Mouse (Mus musculus) CH12.LX (cell line): ENCODE data around the gene Vsig10l. TPM values are rescaled to one million over a fixed set of nuclear protein-coding genes. Genes with fewer than 3 reads are reported as not detected.

Experiments
- DNase-seq: peaks from one replicate; pipeline ENCODE4 v3.0.0-alpha.2; 2013; ENCODE audit errors: extremely low read depth
- H3K27ac ChIP-seq: 2 replicates; pipeline ENCODE4 v1.5.1; 2012; ENCODE audit warnings: low read depth, mild to moderate bottlenecking, control low read depth, moderate library complexity; ENCODE audit not compliant: insufficient read depth
- H3K27me3 ChIP-seq: replicated peaks from 2 replicates; pipeline ENCODE3; 2012; ENCODE audit warnings: inconsistent platforms
- H3K36me3 ChIP-seq, 2 experiments: replicated peaks in 1 of 2; 2 replicates each; pipeline versions ENCODE3 to v1.6.1; 2012; ENCODE audit warnings: inconsistent platforms in 1 of 2, low read length in 1 of 2, mild to moderate bottlenecking in 1 of 2, mixed read lengths in 1 of 2, moderate library complexity in 1 of 2; ENCODE audit not compliant: control insufficient read depth in 1 of 2, insufficient read depth in 1 of 2
- H3K4me1 ChIP-seq, 2 experiments: 2 replicates each; pipeline ENCODE4 v1.6.1; 2012; ENCODE audit warnings: inconsistent platforms in 1 of 2, moderate library complexity in 1 of 2; ENCODE audit not compliant: insufficient read depth in 2 of 2, control insufficient read depth in 1 of 2
- H3K4me2 ChIP-seq: 2 replicates; pipeline ENCODE4 v1.6.1; 2012; ENCODE audit warnings: low read depth, mild to moderate bottlenecking, control low read depth; ENCODE audit not compliant: poor library complexity, insufficient read depth, severe bottlenecking
- H3K4me3 ChIP-seq, 3 experiments: fragments of 150-350 bp in 1 of 3; sonication (generic) in 1 of 3; replicated peaks in 1 of 3; 2 replicates each; pipeline versions ENCODE3 to v1.5.1; 2011 to 2012; ENCODE audit warnings: low read depth in 2 of 3, low read length in 2 of 3, mild to moderate bottlenecking in 2 of 3, moderate library complexity in 2 of 3, control low read depth in 1 of 3, improper control_type of control experiment in 1 of 3, inconsistent platforms in 1 of 3, mixed read lengths in 1 of 3; ENCODE audit not compliant: poor library complexity in 1 of 3
- H3K79me2 ChIP-seq: replicated peaks from 2 replicates; pipeline ENCODE4 v1.6.1; 2012; ENCODE audit warnings: mild to moderate bottlenecking, moderate library complexity; ENCODE audit not compliant: control insufficient read depth, poor library complexity, insufficient read depth, severe bottlenecking; ENCODE audit errors: extremely low read depth
- H3K9ac ChIP-seq: 2 replicates; pipeline ENCODE4 v1.6.1; 2012; ENCODE audit warnings: low read depth, mild to moderate bottlenecking, control low read depth, moderate library complexity; ENCODE audit not compliant: insufficient read depth
- H3K9me3 ChIP-seq: replicated peaks from 2 replicates; pipeline ENCODE3; 2012; ENCODE audit warnings: low read length, inconsistent platforms, mixed read lengths
- BHLHE40 ChIP-seq: IDR thresholded peaks from 2 replicates; pipeline ENCODE4 v1.6.1; 2011; ENCODE audit warnings: mild to moderate bottlenecking, low read depth, low read length, improper control_type of control experiment
- CHD1 ChIP-seq: IDR thresholded peaks from 2 replicates; pipeline ENCODE4 v1.6.1; 2012; ENCODE audit warnings: low read depth, low read length, improper control_type of control experiment, inconsistent platforms
- CHD2 ChIP-seq: IDR thresholded peaks from 2 replicates; pipeline ENCODE4 v1.6.1; 2011; ENCODE audit warnings: low read length, improper control_type of control experiment
- CTCF ChIP-seq, 2 experiments: IDR thresholded peaks in 1 of 2; conservative IDR thresholded peaks in 1 of 2; 2 replicates each; pipeline ENCODE4 v1.5.1; 2011 to 2012; ENCODE audit warnings: low read depth in 2 of 2, low read length in 2 of 2, improper control_type of control experiment in 1 of 2, inconsistent platforms in 1 of 2, mild to moderate bottlenecking in 1 of 2, moderate library complexity in 1 of 2
- ELF1 ChIP-seq: IDR thresholded peaks from 2 replicates; pipeline ENCODE4 v1.6.1; 2014; ENCODE audit warnings: low read depth, mild to moderate bottlenecking, inconsistent platforms, low read length, improper control_type of control experiment
- EP300 ChIP-seq: IDR thresholded peaks from 2 replicates; pipeline ENCODE4 v1.6.1; 2011; ENCODE audit warnings: low read length, improper control_type of control experiment
- HCFC1 ChIP-seq: IDR thresholded peaks from 2 replicates; pipeline ENCODE4 v1.6.1; 2012; ENCODE audit warnings: low read depth, mild to moderate bottlenecking, inconsistent platforms, low read length, improper control_type of control experiment
- KAT2A ChIP-seq: IDR thresholded peaks from 2 replicates; pipeline ENCODE4 v1.6.1; 2012; ENCODE audit warnings: low read length, improper control_type of control experiment, inconsistent platforms; ENCODE audit not compliant: insufficient replicate concordance
- MAFK ChIP-seq: IDR thresholded peaks from 2 replicates; pipeline ENCODE4 v1.6.1; 2011; ENCODE audit warnings: low read length, improper control_type of control experiment; ENCODE audit not compliant: insufficient replicate concordance
- MAX ChIP-seq: IDR thresholded peaks from 2 replicates; pipeline ENCODE4 v1.6.1; 2011; ENCODE audit warnings: low read length, improper control_type of control experiment
- MAZ ChIP-seq: IDR thresholded peaks from 2 replicates; pipeline ENCODE4 v1.6.1; 2012; ENCODE audit warnings: low read depth, mild to moderate bottlenecking, inconsistent platforms, low read length, improper control_type of control experiment, moderate library complexity
- POLR2A ChIP-seq: IDR thresholded peaks from 2 replicates; pipeline ENCODE4 v1.6.1; 2011; ENCODE audit warnings: low read depth, mild to moderate bottlenecking, improper control_type of control experiment, low read length
- POLR2AphosphoS2 ChIP-seq: IDR thresholded peaks from 2 replicates; pipeline ENCODE4 v1.6.1; 2011; ENCODE audit warnings: low read depth, low read length, improper control_type of control experiment
- SIN3A ChIP-seq: IDR thresholded peaks from 2 replicates; pipeline ENCODE4 v1.6.1; 2012; ENCODE audit warnings: low read length, improper control_type of control experiment, inconsistent platforms
- SMC3 ChIP-seq: IDR thresholded peaks from 2 replicates; pipeline ENCODE4 v1.6.1; 2011; ENCODE audit warnings: low read depth, low read length, improper control_type of control experiment
- UBTF ChIP-seq: IDR thresholded peaks from 2 replicates; pipeline ENCODE4 v1.6.1; 2012; ENCODE audit warnings: low read depth, mild to moderate bottlenecking, inconsistent platforms, low read length, improper control_type of control experiment, moderate library complexity
- USF2 ChIP-seq: conservative IDR thresholded peaks from 2 replicates; pipeline ENCODE4 v1.6.1; 2011; ENCODE audit warnings: low read depth, low read length, improper control_type of control experiment
- ZC3H11A ChIP-seq: IDR thresholded peaks from 2 replicates; pipeline ENCODE4 v1.6.1; 2012; ENCODE audit warnings: low read depth, mild to moderate bottlenecking, inconsistent platforms, low read length, improper control_type of control experiment
- ZKSCAN1 ChIP-seq: IDR thresholded peaks from 2 replicates; pipeline ENCODE4 v1.6.1; 2012; ENCODE audit warnings: low read depth, inconsistent platforms, low read length, improper control_type of control experiment, borderline replicate concordance
- ZMIZ1 ChIP-seq: IDR thresholded peaks from 2 replicates; pipeline ENCODE4 v1.6.1; 2012; ENCODE audit warnings: low read depth, mild to moderate bottlenecking, inconsistent platforms, low read length, improper control_type of control experiment
- ZNF384 ChIP-seq: IDR thresholded peaks from 2 replicates; pipeline ENCODE4 v1.6.1; 2012; ENCODE audit warnings: low read depth, low read length, improper control_type of control experiment, inconsistent platforms
- dilution Hi-C: fragments of 300-500 bp; cut with MboI; formaldehyde crosslinking; loops from 2 replicates; pipeline ENCODE4 v1.14.3; 2020; ENCODE audit warnings: low sequenced_read_pairs; ENCODE audit not compliant: extremely low pct_unique_long_range_greater_than_20kb, extremely low pct_ligation_motif_present
- in situ Hi-C: fragments of 300-500 bp; cut with MboI; formaldehyde crosslinking; loops from 3 replicates; pipeline ENCODE4 v1.14.3; 2019; ENCODE audit warnings: low sequenced_read_pairs, low pct_ligation_motif_present, low pct_unique_long_range_greater_than_20kb, mixed read lengths
- polyA plus RNA-seq: library from polyadenylated mRNA; unstranded; fragments of >175 nt; gene quantifications from 2 replicates; pipeline ENCODE4 v1.2.1, GENCODE M21; 2012; ENCODE audit warnings: low read depth; ENCODE audit not compliant: insufficient read length
- total RNA-seq, 2 experiments: library from RNA; depleted of rRNA; stranded (reverse); fragments of 300-350 nt in 1 of 2; fragments of >200 nt in 1 of 2; gene quantifications; 2 replicates each; pipeline ENCODE4 v1.2.3; 2012 to 2014

Gene Vsig10l
- total RNA-seq (2012; rRNA removed) (0.17 TPM in 2 replicates), total RNA-seq (2014; rRNA removed) (0.12 TPM in 2 replicates), polyA plus RNA-seq (0.99 and 1.8 TPM in 2 replicates)

GRCm38 (mm10) chr7:43462851-43463250, at the start of gene Vsig10l:
Vsig10l (plus strand) TSS chr7:43463151.
- H3K4me3 ChIP-seq, result no peak within 1 kb of the TSS
- no peak within 1 kb of the TSS for H3K27ac ChIP-seq
- H3K4me2 ChIP-seq, result no peak within 1 kb of the TSS
- TF ChIP-seq POLR2A (no peak), KAT2A (no peak), SIN3A (no peak), UBTF (no peak), MAZ (no peak), USF2 (no peak), CHD2 (no peak), CHD1 (no peak), HCFC1 (no peak), ZKSCAN1 (no peak), ZNF384 (no peak), SMC3 (no peak), BHLHE40 (no peak)
- peaks cover 0 to 5% of the 10 kb centered on the region in 2 experiments for H3K36me3 ChIP-seq
- no peaks in the 10 kb centered on the region for H3K9me3 ChIP-seq
- H3K27me3 ChIP-seq, result no peaks in the 10 kb centered on the region
- peaks cover 3 to 11% of the 10 kb centered on the region in 2 experiments; a peak in 3 of 4 replicates for H3K4me1 ChIP-seq
- in situ Hi-C loops (loop anchor here (5.0 to 10.0 kb wide), 3 partner anchors 41 to 178 kb away; no protein-coding TSS in a partner anchor), dilution Hi-C loops (no loop called here)
- H3K9ac ChIP-seq, result no peak within 1 kb of the TSS
- H3K79me2 ChIP-seq, result no peaks in the 10 kb centered on the region
- no peak for DNase-seq

- no peak overlapping the region for H3K4me2 ChIP-seq
- no peak overlapping the region for H3K9ac ChIP-seq
- in situ Hi-C loops (loop anchor here (25.0 kb wide), 1 partner anchor 1370 kb away; no protein-coding TSS in a partner anchor), dilution Hi-C loops (no loop called here)
- peaks cover 3% of the 10 kb centered on the region for H3K9me3 ChIP-seq
- peaks cover 39 to 80% of the 10 kb centered on the region in 2 experiments for H3K36me3 ChIP-seq
- TF ChIP-seq MAFK, result no peak
- no peak for TF ChIP-seq CTCF (conservative IDR thresholded peaks at IDR 0.05 in 1 of 2, IDR thresholded peaks at IDR 0.05 in 1 of 2; ENCODE audit: low read depth in 2 of 2, low read length in 2 of 2)
- TF ChIP-seq ELF1, result no peak
- TF ChIP-seq CHD2, result no peak
- TF ChIP-seq POLR2A, result no peak
- no peak for TF ChIP-seq USF2
- no peak for TF ChIP-seq POLR2AphosphoS2
- TF ChIP-seq ZC3H11A, result no peak
- no peak for TF ChIP-seq MAX
- TF ChIP-seq ZMIZ1, result no peak
- no peak for TF ChIP-seq EP300
- no peak for TF ChIP-seq HCFC1
- TF ChIP-seq ZKSCAN1, result no peak
- H3K27ac ChIP-seq, result no peak overlapping the region
- DNase-seq, result no peak
- no peaks in the 10 kb centered on the region for H3K79me2 ChIP-seq
- no peak overlapping the region for H3K4me3 ChIP-seq
- peaks cover 0 to under 1% of the 10 kb centered on the region in 2 experiments; a peak in 1 of 4 replicates for H3K4me1 ChIP-seq
- no peaks in the 10 kb centered on the region for H3K27me3 ChIP-seq
Observed at GRCm38 (mm10) chr7:43417298-43417697, 45.7 kb upstream of the Vsig10l start.
